Mouse (Mus musculus) olfactory bulb, adult 2 months (tissue): ENCODE results near the gene Krtap5-4.
"Not testable (repeated sequence)": the region's sequence is repeated elsewhere in the genome, so short reads cannot be mapped to it uniquely, and the experiment has no call there.

Source experiments
- CTCF ChIP-seq: fragments of 200-500 bp; IDR thresholded peaks from 2 replicates; pipeline ENCODE4 v1.5.1; 2012; ENCODE audit warnings: low read depth, mild to moderate bottlenecking, low read length, moderate library complexity; ENCODE audit not compliant: insufficient read depth
- POLR2A ChIP-seq: fragments of 200-500 bp; IDR thresholded peaks from 2 replicates; pipeline ENCODE4 v1.6.1; 2012; ENCODE audit warnings: mild to moderate bottlenecking, low read depth, low read length, moderate library complexity; ENCODE audit not compliant: insufficient read depth

GRCm38 (mm10) chr7:142285910-142286612 lies 17.3 kb upstream of the Krtap5-4 start:
- not testable (repeated sequence) for TF ChIP-seq CTCF, POLR2A
